Mouse (Mus musculus) neural tube, embryonic 10.5 days (tissue): ENCODE measurements around the gene Lfng.

Experiments used
- DNase-seq: peaks from one replicate; pipeline ENCODE4 v3.0.0-alpha.2; 2017; ENCODE audit warnings: low spot score; ENCODE audit errors: extremely low spot score

Gene Lfng

DNA sequence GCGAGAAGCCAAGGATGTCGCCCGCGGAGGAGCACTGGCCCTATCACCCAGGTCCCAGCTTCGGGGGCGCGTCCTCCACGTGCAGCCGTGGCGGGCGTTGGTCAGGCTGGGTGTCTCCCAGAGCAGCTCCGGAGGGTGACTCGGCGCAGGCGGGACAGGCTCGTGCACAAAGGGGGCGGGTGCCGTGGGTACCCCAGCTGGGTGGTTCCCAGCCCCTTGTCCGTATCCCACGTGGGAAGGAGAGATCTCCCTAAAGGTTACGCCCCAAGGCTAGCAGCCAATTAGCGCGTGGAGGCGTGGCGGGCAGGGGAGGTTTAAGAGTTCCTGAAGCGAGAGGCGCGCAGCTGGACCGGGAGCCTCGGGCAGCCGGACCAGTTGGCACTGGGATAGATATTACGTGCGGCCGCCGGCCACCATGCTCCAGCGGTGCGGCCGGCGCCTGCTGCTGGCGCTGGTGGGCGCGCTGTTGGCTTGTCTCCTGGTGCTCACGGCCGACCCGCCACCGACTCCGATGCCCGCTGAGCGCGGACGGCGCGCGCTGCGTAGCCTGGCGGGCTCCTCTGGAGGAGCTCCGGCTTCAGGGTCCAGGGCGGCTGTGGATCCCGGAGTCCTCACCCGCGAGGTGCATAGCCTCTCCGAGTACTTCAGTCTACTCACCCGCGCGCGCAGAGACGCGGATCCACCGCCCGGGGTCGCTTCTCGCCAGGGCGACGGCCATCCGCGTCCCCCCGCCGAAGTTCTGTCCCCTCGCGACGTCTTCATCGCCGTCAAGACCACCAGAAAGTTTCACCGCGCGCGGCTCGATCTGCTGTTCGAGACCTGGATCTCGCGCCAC lies at the start of gene Lfng:
Gene Lfng (plus strand): TSS at position 320 of the 835 bp plus-strand sequence.
- DNase-seq, result peak; percentile 93

DNA sequence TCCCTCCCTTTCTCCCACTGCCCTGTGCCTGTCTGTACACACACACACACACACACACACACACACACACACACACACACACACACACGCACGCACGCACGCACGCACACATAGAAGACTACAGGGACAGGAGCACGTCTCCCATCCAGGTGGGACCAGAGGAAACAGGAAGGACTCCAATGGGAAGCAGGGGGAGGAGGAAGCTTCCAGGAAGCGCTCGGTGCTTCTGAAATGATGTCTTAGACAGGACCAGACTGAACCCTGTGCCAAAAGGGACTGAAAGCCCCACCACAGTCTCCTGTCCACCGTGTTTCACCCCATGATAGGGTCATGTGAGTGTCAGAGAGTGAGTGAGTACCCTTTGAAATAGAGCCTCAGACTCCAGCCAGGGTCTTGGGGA lies 44.5 kb upstream of the Lfng start:
- no peak for DNase-seq

DNA sequence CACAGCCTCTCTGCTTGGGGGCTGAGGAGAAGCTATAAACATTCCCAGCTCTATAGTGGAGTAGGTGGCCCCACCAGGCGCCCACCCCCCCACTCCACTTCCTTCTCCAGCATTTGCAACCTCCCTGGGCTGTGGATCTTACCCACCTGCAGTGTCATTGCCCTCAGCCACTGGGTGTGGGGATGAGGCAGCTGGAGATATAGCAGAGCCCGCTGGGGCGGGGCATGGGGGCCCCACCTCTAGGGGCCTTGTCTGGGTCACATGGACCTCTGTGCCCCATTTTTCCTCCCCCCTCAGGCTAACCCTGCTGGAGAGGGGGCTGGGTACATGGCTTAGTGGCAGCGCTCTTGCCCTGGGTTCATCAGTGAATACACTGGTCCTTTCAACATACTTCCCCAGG lies 42.2 kb upstream of the Lfng start, which contains the start of gene Grifin:
Gene Grifin (minus strand): TSS at position 176 of the 400 bp plus-strand sequence.
- no peak for DNase-seq

DNA sequence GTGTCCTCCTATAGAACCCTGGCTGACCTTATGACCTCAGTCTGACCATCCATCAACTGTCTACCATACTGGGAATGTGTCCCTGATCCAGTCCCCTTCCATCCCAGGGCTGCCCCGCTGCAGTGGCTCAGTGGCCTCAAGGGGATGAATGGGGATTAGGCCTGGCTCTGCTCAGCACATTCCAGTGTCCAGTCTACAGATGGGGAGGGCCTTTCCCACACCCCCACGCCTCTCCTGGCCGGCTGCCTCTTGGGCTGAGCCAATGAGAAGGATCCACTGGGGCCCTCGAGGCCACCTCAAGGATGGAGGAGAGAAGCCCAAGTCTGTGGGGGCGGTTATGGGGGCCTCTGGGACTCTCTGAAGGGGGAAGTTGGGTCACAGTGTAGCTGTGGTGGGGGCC lies 41.7 kb upstream of the Lfng start:
- peak; percentile 38 for DNase-seq

DNA sequence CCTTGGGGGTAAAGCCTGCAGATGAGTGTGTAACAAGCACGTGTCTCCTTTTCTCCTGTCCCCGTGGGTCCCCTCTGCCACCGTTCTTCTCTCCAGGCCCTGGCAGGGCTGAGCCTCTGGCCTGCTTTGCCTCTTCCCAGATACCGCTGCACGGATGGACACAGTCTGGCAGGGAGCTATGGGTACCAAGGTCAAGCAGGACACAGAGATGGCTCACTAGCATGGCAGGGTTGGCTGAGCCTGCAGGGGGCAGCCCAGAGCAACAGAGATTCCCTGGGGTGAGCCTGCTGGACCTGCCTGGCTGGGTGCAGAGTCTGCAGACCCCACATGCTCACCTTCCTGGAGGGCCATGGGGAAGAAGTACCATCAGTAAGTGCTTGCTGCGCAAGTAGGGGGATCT lies 41.3 kb upstream of the Lfng start:
- DNase-seq, result peak; percentile 57

DNA sequence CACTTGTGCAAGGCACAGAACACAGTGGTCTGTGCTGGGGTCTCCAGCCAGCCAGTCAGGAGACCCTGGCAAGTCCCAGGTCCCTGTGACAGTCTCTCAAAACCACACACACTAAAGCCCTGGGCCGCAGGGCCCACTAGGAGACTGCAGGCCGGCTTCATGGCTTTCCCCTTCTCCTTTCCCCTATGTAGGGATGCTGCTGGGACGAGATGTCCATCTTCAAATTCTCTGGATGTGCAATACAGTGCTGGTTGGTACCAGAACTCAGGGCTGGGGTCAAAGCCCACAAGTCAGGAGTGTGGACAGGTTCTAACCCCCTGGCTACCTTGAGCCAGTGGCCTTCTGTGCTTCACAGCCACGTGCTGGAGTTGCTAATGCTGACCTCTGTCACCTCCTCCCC lies 40.8 kb upstream of the Lfng start:
- DNase-seq, result no peak

DNA sequence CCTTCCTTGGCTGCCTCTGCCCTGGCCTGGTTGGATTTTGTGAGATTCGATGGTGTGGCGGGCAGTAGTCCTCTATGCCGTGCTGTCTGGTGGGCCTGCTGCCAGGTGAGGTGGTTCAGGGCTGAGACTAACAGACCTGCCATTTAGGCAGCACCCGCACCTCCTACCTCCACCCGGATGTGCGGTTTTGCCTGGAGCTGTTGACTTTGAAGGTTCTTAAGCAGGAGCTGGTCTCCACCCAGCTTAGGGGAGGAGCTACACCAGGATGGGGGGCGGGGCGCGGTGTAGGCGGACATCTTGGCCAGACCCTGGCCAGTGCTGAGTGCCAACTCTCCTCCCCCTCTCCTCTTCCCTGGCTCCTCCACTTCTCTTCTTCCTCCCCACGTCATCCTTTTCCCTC lies 39.8 kb upstream of the Lfng start:
- no peak for DNase-seq

DNA sequence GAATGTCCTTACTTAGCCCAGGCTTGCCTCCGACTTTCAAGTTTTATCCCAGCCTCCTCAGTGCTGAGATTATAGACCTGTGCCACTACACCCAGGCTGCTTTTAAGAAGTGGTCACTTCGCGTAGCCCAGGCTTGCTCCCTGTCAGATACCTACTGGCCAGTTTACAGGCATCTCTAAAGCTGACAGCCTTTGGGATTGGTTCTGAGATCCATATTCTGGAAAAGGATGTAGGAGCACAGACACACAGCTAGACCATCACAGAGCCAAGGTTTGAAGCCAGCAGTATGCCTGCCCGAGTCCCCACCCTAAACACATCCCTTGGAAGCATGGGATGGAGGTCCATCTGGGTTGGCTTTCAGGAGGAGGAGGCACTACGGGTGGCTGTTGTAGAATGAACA lies 39.4 kb upstream of the Lfng start:
- DNase-seq, result no peak

DNA sequence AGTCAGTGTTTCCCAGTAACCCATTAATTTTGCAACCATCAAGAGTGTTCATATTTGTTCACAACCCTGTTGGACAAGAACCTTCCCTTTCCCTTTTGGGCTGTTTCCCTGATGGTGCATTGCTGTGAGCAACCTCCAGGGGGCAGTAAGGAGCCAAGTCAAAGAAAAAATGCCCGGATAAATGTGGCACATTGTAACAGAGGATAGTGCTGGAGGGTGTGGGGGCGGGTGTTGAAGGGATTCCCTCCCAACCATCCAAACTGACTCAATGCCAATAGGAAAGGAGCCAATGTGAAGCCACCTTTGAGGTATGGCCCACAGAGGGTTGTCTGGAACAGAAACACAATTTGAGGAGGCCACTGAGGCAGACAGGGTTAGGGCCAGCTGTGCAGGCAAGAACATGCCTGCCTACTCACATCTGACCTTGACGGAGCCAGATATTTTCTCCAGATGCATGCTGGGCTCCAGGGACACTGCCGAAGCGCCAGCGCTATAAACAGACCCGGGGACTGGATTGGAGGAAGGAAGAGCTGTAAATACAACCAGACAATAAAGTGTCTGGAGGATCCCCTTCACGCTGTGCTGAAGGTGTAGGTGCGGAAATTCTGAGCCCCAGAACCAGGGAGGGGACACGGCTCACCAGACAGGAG lies 38.7 kb upstream of the Lfng start:
- DNase-seq, result peak; percentile 77

DNA sequence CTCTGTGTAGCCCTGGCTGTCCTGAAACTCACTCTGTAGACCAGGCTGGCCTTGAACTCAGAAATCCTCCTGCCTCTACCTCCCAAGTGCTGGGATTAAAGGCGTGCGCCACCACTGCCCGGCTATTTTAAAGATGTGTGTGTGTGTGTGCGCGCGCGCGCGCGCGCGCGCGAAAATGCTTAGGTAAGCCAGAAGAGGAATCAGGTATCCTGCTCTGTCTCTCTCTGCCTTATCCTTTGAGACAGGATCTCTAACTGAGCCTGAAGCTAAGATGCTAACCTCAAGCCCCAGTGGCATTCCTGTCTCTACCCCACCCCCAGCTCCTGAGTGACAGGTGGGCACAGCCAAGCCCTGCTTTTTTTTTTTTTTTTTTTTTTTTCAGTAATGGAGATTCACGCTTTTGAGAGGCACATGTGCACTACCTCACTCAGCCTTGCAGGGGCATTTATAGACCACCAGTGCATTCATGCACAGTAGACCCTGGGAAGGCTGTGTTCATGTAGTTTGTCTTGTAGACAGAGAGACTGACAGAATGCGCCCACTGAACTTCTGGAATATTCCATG lies 38.0 kb upstream of the Lfng start:
- DNase-seq, result no peak

DNA sequence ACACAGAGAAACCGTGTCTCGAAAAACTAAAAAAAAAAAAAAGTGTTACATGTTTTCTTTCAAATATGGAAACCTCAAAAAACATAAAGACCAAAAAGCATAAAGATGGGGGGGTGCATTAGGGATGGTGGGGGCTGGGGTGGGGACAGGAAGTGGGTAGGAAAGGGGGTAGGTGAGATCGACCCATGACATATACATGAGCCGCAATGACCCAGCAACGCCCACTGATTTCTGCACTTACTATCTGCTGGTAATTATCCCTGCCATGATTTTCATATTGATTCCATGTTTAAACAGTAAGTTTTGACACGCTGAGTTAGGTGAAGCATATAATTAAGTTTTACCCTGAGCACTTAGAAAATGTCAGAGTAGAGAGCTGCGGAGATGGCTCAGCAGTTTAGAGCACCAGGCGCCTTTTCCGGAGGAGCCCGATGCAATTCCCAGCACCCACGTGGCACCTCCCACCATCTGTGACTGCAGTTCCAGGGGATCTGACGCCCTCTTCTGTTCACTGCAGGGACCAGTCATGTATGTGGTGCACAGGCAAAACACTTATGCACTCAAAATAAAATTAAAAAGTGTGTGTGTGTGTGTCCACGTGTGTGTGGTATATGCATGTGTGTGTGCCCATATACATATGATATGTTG lies 36.8 kb upstream of the Lfng start:
- DNase-seq, result no peak

DNA sequence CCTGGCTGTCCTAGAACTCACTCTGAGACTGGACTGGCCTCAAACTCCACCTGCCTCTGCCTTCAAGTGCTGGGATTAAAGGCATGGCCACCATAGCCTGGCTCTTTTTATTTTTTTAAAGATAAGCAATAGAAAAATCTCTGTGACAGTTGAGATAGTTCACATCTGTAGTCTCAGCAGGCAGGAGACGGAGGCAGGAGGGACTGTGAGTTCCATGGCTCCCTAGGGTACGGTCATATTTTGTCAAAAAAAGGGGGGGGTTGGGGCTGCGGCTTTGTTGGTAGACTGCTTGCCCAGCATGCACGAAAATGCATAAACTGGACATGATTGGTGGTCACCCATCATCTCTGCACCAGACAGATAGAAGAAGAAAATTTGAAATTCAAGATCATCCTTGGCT lies 35.9 kb upstream of the Lfng start:
- no peak for DNase-seq

DNA sequence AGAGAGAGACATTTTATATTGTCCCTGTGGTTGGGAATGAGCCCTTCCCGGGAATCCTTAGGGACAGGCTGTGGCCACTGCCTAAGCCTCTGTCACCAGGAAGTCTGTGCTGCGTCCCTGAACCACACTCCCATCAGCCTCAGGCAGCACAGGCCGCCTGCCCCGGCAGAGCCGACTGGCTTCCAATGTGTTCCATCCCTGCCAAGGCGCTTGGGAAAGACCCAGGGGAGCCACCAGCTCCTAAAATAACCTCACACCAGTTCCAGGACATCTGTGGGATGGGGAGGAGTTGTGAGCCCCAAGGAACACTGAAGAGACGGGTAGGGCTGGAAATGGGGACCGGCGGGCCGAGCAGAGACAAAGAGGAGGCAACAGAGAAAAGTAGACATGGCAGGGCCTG lies 35.4 kb upstream of the Lfng start:
- DNase-seq, result no peak

DNA sequence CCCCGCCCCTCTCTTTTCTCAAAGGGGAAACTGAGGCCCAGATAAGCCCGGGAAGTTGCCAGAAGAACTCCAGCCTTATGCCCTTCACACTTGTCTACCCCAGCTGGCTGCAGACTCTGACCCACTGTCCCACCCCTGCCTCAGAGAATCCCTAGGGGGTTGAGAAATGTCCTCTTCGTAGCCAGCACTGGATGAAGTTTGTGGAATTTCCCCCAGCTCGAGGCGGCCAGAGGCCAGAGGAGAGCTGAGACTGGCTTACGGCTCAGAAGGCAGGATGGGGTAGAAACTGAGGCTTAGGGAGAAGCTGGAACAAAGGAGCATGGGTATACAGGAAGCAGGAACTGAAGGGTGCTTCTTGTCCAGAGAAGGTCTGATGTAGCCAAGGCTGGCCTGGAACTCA lies 34.5 kb upstream of the Lfng start:
- DNase-seq, result no peak

DNA sequence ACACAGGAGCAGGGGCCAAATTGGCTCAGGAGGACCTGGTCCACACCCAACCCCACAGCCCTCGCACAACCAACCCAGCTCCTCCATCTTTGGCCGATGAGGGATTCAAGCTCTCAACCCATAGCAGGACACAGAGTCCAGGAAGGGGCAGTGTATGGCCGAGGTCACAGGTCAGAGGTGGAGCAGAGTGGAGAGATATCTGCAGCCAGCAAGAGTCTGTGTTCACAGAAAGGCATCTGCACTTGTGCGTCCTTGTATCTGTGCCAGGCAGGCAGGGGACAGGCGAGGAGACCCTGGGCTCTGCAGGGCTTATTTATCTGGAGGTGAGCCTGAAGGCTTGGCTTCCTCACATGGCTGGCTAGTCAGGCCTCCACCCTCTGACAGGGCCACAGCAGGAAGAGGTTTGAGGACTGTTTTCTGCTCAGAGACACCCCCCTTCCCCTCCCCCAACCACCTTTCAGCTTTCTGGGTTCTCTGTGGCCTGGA lies 31.7 kb upstream of the Lfng start:
- DNase-seq, result no peak

DNA sequence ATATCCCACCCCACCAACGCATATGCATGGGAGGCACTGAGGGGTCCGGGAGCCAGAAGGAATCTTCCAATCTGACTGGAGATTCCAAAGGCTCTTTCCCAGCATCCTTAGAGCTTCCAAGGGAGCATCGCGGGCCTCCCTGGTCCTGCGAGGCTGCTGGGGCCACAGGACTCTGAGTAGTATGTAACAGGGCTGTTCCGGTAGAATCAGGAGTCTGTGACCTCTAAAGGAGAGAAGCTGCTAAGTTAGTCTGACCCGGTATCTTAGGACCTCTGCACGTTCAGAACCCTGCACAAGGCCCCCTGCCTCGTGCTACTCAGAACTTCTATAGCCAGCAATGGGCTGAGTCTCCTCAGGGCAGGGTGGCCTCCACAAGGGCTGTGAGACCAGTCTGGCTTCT lies 27.9 kb upstream of the Lfng start:
- DNase-seq, result no peak

DNA sequence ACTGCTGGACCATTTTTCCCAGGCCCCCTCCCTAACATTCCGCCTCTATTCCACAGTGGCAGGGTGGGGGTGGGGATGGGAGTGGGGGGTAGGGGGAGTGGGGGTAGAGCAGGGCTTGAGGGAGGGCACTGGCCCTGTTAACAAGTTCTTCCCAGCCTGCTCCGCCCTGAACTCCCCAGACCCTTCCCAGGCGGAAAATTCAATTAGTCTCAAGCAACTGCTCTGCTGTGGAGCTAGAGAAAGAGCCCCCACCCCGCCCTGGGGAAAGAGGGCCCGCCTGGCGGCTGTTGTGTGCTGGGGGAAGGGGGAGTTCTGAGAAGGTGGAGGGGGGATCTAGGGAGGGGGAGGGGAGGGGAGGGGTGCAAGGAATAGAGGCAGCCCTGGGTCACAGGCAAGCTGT lies 27.3 kb upstream of the Lfng start:
- DNase-seq, result peak; percentile 69

DNA sequence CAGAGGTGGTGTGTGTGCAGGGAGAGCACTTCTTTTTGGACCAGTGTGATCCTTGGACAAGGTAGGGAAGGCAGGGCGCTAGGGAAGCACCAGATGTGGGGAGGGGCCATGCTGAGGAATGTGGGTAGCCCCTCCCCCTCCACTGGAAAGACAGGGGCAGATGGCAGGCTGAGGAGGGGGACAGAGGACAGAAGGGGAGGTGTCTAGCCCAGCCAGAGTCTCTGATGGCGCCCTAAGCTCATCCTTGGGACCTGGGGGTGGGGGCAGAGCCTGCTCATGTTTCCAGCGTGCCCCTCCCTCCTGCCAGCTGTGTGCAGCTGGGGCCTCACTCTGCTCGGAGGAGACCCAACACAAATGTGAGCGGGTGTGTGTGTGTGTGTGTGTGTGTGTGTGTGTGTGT lies 25.6 kb upstream of the Lfng start:
- peak; percentile 65 for DNase-seq

DNA sequence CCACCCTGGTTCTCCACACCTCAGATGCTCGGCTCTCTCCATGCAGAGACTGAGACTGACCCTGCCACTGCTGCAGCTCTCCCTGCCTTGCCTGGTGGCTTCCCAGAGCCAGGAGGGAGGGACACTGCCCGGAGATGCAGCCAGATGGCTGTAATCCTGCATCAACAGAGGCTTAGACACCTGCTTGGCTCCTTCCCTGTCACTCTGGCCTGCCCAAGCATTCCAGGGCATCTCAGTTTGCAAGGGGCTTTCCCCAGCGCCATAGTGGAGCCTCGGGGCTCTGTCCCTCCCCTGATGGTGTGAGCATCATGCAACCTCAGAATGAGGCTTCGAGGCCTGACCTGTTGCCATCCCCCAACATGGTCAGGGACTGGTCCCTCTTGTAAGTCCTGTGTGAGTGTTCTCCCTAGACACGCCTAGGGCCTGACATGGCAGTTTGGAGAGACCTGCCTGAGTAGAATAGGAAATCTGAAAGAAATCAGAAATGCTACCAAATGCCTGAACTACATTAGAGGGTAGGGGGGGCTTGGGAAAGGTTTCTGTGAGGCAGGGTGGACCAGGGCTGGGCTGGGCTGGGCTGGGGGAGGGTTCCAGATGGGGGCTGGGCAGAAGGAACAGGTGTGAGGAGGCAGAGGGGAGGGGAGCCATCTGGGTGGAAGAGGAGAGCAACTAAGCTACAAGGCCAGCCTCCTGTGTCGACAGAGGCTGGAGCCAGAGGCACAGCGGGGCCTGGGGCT lies 24.0 kb upstream of the Lfng start:
- DNase-seq, result peak; percentile 38

DNA sequence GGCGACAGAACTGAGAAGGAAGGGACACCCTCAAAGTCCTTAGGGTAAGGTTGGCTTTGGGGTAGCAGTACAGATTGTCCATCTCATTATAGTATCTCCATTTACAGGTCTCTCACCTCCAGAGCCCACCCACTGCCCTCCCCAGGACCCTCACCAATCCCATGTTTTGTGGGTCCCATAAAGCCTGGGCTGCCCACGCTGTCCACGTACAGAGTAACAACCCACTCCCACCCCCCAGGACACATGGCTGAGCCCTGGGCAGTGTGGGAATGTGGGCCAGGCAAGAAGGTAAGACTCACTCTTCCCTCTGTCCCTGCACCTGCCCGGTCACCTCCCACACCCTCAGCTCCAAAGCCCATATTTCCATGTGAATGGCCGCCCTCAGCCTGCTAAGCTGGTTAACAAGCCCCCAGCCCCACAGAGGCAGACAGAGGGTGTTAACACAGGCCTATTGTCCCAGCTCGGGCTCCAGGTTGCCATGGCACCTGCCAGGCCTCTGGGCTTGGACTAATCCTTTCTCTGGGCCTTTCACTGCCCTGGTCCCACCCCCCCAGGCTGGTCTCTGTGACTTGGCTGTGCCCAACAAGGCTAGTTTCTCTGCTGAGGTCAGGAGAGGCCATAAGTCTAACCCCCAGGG lies 23.3 kb upstream of the Lfng start:
- DNase-seq, result peak; percentile 75
